Mouse (Mus musculus) heart, adult 2 months (tissue): Measurements from ENCODE around the gene Anks1b.

ENCODE experiments used
- CTCF ChIP-seq: fragments of 200-600 bp; IDR thresholded peaks from 2 replicates; pipeline ENCODE4 v1.8.1; 2022; ENCODE audit warnings: antibody characterized with exemption, mild to moderate bottlenecking, moderate library complexity
- EP300 ChIP-seq: fragments of 200-500 bp; IDR thresholded peaks from 2 replicates; pipeline ENCODE4 v1.6.1; 2011; ENCODE audit warnings: low read depth, low read length, control low read depth; ENCODE audit not compliant: insufficient read depth
- POLR2A ChIP-seq: fragments of 200-500 bp; IDR thresholded peaks from 2 replicates; pipeline ENCODE4 v1.6.1; 2011; ENCODE audit warnings: mild to moderate bottlenecking, low read depth, low read length, control low read depth; ENCODE audit not compliant: insufficient read depth

DNA sequence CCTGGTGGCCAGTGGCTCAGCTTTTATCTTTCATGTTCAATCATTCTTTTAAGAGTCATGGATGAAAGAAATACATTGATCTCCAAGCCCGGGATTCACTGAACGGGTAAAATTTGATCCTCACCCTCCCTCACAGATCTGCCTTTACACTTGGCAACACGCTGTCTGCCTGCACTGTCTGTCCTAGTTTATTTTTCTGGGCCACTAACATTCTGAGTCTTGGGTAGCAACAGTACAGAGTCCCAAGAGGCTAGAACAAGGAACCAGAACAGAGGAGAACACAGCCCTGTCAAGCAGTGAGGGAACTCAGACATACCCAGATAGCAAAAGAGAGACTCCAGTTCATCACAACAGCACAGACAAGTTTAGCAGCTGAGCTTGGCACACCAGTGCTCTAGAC lies 797.0 kb downstream of the Anks1b start:
- no peak for TF ChIP-seq CTCF
- no peak for TF ChIP-seq POLR2A
- TF ChIP-seq EP300, result no peak
